Mouse (Mus musculus) frontal cortex, postnatal 25 days (tissue): ENCODE results near the gene Kif16b.
A peak's percentile ranks its signal among the peaks of the same experiment; 100 is the strongest.

Experiments used
- DNase-seq, 2 experiments: peaks; one replicate each; pipeline ENCODE4 v3.0.0; 2022; ENCODE audit warnings: low spot score in 2 of 2

Kif16b gene

DNA sequence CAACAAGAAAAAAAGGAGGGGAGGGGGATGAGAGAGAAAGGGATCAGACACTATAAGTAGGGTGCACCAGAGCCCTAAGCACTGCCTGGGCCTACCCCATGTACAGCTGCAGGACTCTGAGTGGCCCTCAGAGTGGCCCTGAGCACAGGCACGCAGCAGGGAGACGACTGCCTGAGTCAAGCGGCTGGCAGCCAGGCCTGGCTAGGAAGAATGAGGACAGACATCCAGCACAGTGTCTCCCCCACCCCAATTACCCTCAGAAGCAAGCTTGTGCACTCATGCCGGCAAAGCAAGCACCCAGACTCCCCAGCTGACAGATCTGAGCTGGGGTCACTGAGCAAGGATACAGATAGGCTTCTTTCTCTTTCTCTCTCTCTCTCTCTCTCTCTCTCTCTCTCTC lies 25.4 kb downstream of the Kif16b start:
- no peak for DNase-seq

DNA sequence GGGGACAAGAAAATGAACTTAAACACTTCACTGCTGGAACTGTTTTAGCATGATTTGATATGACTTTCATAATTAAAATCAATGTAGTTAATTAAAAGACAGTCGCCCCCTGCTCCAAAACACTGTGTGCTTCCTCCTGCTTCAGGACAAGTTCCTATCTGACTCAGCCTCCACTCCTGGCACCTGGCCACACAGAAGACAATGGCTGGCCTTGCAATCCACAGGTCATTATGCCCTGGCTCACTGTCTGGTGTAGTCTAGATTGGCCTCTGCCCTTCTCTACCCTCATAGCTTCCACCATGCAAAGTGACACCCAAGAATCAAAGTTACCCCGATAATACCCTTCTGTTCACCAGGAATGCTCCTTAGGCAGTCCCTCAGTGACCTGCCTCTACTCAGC lies 26.8 kb downstream of the Kif16b start:
- DNase-seq, result no peak

DNA sequence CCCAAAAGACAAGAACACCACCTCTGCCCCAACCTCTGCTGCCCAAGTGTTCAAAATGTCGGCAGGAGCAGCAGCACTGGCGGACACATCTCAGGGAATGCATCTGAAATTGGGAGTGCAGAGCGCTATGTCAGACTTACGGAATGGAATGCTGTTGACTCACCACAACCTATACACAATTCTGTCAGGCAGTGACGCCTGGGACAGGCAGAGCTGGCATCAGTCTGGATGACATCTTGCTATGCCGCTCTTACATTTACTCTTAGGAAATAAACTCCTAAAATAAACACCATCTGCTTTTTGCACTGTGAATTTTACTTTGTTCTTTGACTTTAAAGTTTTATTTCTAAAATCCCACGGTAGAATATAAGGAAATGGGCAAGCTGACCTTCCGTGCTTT lies 31.3 kb downstream of the Kif16b start:
- DNase-seq, result no peak

DNA sequence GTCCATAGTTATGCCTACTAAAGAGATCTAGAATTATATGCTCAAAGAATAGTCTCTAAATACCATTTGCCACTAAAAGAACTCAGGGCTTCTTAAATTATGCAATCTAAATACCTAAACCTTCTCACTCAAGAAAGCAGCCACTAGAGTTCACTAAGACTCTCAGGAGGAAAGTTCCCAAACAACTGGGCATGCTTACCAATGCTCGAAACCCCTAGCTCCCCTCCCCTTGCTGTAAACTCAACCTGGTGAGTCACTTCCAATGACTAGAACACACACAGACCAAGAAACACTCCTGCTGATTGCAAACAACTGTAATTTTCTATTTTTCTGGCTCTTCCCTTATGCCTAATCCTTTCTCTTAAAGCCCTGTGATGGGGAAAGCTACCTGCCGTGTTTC lies 33.9 kb downstream of the Kif16b start:
- no peak for DNase-seq

DNA sequence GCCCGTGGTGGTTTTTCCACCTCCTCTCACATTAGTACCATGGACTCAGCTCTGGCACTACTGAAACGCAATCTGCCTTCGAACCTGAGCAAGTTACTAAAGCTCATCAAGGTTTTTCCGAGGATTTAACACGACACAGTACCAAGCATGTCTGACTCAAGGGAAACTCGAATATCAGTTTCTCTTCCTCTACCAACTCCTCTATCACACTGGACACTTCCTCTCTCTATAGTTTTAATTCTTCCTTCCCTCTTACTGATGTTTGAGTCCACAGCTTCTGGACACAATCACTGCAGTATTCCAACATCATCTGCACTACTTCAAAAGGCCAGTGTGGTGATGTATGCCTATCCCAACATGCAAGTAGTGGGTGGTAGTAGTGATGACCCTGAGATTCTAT lies 40.3 kb downstream of the Kif16b start:
- no peak for DNase-seq

DNA sequence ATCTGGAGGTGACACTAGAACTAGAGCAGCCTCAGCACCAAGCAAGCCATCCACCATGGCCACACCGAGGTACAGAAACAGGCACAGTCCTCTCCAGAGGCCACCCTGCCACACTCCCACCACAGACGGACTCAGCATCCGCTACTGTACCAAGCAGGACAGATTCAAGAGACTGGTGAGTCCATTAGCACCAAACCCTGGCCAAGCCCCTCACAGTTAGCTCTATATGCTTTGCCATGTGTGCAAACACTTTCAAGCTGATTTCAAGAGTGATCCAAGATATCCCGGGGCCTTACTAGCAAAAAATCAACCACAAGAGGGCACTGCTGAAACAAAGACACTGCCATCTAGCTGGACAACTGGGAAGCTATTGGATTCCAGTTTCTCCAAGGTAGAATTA lies 41.9 kb downstream of the Kif16b start:
- DNase-seq, result peak; percentile 26 to 47

DNA sequence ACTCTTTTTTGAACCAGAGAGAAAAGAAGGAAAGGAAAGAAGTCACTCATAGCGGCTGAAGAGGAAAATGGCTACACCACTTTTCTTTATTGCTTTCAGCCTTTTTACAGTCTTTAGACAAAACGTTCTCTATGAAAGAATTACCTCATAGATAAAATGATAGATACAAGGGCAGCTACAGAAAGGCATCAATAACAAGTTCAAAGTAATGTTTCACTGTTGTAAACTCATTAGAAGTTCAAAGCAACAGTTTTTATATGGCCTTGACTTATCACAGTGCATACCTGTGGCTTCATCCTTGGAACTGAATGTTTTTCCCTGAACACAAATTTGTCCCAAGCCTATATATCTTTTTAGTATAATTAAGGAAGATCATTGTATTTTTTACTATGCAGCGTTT lies 62.6 kb downstream of the Kif16b start:
- DNase-seq, result no peak

DNA sequence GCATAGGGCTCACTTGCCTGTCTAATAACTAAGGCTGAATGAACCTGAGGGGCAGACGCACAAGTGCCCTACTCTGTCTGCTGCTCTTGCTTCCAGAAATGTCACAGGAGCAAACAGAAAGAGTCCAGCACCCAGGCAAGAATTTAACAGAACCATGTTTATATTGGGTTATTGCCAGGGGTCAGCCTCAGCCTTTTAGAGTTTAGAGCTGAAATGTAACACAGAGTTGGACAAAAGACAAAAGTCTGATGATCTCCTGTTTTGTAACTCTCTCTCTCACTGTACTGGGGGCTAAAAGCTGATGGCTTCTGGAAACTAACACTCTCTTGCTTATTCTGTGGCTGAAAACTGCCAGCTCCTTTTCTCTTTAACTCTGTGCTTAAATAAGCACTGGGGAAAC lies 63.2 kb downstream of the Kif16b start:
- DNase-seq, result no peak

DNA sequence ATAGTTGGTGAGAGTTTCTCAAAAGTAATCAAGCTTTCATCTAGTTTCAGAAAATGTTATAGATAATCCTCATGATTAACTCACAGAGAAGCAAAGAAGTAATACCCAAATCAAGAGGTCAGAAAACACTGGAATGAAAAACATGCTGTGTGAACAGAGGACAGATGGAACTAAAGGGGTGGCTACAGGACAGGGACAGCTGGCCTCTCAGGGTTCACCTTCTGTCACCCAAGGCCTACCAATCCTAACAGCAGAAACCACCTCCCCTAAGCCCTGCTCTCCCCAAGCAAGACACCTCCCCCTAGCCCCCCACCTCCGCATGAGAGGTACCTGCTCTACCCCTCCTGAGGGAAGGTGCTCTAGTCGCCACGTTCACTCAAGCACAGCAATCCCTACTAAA lies 66.6 kb downstream of the Kif16b start:
- DNase-seq, result no peak

DNA sequence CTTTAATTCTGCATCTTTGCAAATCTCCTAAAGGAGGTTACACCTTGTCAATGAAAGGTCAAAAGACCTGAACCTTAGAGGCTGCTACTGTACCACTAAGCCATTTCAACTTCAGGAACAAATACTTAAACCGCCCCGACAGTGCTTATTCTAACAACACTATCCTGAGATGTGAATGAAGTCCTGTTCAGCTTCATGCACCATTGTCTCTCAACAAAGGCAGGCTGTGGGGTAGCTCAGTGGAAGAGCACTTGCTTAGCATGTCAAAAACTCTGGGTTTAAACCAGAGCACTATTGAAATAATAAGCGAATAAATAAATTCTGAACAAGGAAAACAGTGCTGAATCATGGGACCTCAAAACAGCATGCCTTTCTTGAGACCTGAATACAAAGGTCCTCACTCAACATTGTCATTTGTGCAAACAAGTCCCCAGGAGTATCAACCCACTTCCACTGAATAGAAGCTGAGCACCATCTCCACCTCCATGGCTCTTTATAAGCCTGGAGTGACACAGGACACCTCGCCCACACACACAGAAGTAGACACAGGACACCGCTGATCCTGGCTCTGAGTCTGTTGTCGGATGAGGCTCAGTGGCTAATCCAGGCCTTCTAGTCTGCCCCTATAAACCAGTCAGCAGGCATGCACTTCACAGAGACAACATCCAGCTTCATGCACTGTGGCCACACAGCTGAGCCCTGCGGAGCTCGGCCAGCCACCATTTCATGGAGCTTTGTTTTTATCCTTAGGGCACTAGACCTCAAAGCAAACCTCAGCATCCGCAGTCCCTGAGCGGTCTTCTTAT lies 68.5 kb downstream of the Kif16b start:
- no peak for DNase-seq

DNA sequence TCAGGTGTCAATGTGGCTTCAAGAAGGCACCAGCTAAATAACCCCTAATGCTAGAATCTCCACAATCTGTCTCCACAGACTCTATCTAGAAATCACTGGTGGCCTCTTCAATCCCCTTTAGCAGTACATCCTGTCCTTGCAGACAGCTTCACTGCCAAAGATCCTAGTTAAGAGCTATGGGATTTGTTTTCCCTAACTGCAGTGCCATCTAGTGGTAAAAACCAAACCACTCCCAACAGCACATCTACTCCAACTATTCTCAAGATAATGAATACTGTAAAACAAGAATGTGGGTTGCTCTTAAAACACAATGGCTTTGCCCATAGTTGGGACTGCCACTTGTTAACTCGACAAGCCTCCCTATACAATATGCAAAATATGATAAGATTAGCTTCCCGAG lies 88.3 kb downstream of the Kif16b start:
- peak in 1 of 2 experiments; percentile 29 for DNase-seq

DNA sequence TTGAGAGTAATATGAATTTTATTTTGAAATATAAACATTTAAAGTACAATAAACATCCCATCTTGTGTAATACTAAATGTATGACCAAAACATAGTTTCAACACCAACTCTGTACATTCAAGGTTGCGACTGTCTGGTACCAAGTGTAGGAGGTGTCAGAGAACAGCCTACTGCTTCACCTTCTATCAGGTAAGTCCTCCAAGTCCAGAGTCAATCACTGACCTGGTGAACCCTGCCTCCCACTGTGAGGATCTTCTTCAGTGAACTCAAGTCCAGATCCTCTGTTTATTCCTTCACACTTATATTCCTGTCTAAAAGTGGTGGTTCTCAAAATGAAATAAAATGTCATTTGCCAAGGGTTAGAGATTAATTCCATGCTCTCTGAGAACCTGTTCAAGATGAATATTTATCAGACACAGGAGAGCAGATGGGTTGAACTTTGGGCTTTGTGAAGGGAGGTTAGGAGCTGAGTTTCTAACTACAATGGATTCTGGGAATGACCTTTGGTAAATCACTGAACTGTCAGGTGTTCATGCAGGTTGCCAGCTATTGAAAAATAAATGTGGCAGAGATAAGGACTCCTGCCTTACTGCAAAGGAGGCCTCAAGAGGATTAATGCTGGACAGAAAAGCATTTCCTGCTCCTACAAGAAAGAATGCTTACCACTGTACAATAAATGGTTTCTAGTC lies 97.4 kb downstream of the Kif16b start:
- DNase-seq, result no peak

DNA sequence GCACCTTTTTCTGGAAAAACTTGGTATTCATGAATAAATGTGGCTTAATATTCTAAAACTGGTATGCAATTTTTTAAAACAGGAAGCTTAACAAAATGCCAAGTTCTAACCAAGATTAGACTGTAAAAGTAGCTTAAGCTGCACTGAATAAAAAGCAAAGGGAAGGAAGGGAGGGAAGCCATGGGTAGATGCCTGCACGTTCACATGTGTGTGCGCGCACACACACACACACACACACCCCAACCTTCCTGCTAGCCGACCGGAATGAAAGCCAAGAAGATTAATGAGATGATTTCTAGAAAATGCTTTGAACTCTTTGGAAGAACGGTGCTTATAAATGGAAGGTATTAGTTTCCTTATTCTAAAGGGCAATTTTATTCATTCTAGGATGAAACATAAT lies 104.0 kb downstream of the Kif16b start:
- DNase-seq, result no peak

DNA sequence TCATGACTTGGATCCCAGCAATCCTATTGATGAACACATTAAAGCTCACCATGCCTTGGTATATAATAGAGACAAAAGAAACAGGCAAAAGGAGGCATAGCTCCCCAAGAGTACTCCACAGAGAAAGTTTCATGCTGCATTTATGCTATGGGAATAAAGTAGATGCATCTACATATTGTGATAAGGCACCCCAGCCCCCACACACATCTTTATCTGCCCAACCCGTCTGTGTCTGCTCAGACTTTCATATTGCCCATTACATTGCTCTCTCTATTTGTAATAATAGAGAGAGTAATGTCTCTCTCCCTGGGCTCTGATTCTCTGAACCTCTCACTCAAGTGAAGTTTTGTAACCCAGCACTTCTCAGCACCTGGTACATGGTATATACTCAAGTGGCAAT lies 126.0 kb downstream of the Kif16b start:
- no peak for DNase-seq

DNA sequence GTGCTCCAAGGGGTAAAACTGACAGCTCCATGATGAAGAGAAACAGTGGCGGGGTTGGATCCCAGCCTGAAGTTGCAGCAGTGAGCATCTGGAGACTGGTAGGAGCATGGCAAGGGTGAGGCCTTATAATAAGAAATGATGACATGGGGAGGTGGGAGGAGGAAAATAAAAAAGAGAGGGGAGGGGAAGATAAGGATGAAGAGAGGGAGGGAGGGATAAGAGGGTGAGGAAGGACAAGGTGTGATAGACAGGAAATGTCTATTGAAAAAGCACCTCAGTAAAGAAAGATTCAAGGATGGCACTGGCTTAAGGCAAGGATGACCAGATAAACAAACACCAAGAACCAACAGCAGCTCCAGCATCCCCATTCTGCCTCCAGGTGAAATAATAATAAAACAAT lies 126.6 kb downstream of the Kif16b start:
- no peak for DNase-seq

DNA sequence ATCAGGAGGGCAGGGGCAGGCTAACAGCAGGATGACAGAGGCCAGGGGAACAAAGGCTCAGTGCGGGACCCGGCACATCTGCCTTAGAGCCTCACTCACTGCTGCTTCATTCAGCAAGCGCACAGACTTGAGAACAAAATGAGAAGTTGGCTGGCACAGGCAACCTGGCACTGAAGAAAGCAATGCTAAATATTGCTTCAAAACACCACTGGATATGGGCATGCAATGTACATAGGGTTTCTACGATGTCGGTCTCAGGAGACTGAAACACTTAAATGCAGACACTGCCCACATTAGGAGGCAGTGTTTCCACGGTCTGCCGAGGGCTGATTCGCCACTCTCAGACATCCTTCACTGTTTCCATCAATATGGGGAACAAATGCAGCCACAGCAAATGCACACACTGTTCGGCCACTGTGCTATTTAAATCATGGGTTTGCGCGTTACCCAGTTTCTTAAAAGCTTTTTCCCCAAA lies 131.6 kb downstream of the Kif16b start:
- DNase-seq, result peak in 1 of 2 experiments; percentile 9

DNA sequence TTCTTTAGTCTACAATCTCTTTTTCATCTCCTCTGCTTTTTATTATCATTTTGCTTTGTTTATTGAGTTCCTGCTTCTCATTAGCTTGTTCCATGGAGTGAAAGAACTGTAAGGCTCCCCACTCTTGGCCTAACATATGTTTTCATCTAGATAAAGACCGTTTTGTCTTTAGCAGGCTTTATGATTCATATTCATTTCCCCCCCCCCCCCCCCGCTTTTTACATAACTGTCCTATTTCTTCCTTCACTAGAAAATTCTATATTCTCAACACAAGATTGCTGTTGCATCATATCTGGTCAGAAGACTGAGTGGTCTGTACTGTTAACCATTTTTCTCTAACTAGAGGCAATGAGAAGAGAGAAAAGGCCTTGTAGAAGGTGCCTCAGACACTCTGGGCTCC lies 137.1 kb downstream of the Kif16b start:
- DNase-seq, result no peak

DNA sequence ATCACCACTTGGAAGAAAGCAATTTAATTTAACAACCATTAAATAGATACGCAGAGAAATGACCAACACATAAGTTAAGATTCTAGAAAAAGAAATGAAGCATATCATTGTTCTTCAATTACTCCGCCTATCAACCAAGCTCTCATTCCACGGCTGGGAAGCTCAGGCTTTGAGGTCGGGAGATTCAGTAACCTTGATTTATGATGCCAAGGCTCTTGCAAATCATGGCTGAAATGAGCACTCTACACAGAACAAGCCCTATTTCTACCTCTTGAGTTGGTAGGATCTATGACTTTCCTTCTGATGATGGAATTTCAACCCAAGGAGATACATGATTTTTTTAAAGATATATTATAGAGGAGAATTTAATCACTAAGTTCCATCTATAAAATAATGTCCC lies 140.5 kb downstream of the Kif16b start:
- DNase-seq, result no peak

DNA sequence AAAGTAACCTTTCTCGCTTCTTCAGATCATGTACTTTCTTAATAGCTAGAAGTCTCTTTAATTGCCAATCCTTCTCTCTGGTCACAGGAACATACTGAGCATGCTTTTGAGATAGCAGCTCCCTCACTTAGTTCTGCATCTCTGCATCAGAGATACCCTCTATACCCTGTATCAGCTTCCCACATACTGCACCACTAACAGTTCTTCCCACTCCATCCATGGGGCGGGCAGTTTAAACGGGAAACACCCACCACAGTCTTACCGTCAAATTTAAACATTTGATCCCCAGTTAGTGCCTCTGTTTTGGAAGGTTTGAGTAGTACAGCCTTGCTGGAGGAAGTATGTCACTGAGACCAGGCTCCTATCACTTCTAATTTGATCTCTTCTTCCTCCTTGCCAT lies 142.1 kb downstream of the Kif16b start:
- DNase-seq, result no peak

DNA sequence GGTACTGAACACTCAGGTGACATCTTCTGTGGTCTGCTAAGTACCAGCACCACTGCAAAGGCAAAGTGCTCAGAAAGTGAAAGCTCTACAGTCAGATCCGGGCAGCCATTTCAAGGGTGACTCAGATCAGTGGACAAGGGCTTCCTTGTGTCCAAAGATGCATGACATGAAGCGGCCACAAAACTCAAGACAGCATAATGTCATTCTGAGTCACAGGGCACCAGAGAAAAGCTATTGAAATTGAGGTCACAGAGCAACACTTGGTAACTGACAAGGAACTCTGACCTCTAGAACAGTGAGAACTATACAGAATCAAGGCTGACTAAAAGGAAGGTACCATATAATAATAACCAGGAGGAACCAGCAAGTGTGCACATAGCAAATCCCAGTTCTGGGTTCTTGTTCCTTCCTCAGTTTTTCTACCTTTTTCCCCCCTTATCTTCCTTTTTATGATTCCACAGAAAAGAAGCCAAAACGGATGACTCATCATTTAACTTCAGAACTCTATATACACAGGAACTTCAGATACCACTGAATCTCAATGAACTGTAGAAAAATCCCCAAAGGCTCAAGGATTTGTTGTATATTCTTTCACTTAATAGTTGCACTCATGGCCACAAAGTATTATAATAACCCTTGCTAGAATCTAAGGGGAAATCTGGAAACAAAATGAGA lies 143.1 kb downstream of the Kif16b start:
- DNase-seq, result no peak

DNA sequence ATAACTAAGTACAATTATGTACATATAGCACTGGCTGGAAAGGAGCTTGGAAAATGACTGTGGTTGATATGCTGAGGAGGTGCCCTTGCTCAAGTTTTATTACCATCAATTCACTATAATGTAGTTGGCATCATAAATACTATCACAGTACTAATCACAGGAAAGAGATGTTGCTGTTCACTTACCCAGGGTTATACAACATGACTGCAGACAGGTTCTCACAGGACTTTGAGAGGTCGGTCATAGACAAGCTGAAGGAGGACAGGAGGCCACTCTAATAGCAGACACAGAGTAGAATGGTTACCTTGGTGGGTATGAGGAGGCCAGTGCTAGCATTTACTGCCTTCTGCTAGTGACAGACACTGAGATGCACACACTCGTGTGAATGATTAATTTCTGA lies 162.0 kb downstream of the Kif16b start:
- DNase-seq, result no peak

DNA sequence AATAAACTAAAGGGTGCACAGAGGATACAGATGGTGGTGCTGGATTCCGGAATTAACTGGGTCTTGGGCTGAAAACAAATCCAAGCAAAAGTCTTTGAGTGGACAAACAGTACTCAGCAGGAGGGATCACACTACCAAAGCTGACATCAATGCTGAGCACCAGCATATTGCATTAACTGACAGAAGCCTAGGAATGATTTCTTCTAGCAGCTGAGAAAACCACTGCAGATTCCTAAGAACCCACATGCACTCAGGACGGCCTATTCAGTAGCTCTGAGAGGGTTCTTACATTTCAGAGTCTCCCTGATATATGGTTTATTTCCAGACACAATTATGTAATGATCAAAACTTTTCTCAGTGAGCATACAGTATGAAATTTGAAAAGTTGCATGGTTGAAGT lies 162.8 kb downstream of the Kif16b start:
- no peak for DNase-seq

DNA sequence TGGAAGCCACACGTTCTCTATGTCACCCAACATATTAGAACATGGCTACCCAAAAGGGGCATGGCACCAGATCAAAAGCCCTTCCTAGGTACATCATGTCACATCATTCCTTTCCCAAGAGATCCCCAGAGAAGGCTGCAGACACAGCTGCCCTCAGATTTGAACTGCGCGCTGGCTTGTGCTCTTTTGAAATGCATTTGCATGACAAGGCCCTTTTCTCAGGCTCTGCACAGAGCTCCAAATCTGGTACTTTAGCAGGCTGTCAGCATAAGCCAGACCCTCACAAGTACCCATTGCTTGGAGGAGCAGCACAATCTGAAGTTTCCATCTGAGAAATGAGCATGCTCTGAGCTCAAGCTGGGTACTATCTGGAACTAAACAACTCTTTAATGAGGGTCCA lies 165.6 kb downstream of the Kif16b start:
- DNase-seq, result no peak
